Mouse (Mus musculus) left cerebral cortex, adult 9 months (tissue): ENCODE results near the gene Slc9a8.
A peak's percentile ranks its signal among the peaks of the same experiment; 100 is the strongest.

Experiments used
- DNase-seq, 2 experiments: peaks; one replicate each; pipeline ENCODE4 v3.0.0; 2022; ENCODE audit warnings: low spot score in 2 of 2

The Slc9a8 gene

DNA sequence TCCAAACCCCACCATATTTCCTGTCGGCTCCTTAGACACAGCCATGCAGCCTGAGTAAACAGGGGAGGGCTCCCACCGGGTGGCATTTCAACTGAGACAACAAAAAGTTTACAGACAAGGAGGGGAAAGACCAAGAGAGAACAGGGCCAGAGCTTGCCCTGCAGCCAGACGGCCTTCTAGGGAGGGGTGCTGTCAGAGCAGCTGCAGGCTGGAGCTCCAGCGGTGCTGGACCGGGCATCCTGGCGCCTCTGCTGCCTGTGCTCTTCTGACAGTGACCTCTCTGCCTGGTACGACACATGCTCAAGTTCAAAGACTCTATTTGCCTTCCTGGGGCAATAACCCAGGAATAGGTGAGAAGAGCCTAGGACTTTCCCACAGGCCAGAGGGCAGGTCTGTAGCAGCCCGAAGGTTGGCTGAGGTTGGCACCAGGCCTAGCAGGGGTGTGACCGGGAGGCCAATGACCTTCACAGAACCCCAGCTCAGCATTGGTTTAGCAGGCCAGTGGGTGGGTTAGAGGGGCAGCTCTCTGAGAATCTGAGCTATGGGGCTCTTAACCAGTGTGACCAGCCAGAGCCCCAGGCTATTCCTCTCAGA, 5.4 kb upstream of the Slc9a8 start:
- no peak for DNase-seq

DNA sequence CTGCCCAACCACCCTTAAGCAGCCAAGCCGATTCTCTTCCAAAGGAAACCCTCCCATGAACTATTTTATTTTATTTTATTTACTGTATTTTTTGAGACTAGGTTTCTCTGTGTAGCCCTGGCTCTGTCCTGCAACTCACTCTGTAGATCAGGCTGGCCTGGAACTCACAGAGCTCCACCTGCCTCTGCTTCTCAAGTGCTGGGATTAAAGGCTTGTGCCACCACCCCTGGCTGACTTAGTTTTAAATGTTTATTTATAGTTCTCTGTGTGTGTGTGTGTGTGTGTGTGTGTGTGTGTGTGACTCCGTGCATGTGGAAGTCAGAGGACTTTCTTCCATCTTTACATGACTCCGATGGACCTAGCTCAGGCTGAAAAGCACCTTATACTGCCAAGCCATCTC, 4.5 kb upstream of the Slc9a8 start:
- DNase-seq = no peak

DNA sequence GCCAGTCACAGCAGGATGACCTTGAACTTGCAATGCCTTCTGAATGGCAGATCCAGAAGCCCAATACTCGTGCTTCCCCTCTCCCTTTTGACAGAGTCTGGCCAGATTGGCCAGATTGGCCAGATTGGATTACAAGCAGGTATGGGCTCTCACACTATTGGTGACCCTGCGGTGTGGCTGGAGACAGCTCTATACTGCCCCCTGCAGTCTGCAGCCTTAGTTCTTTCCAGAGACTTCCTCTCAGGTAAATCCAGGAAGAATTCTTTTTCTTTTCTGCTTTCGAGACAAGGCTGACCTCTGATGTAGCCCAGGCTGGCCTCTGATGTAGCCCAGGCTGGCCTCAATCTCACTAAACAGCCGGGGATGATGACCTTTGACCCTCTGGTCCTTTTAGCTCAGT, 3.8 kb upstream of the Slc9a8 start:
- DNase-seq = peak in 1 of 2 experiments; percentile 67

DNA sequence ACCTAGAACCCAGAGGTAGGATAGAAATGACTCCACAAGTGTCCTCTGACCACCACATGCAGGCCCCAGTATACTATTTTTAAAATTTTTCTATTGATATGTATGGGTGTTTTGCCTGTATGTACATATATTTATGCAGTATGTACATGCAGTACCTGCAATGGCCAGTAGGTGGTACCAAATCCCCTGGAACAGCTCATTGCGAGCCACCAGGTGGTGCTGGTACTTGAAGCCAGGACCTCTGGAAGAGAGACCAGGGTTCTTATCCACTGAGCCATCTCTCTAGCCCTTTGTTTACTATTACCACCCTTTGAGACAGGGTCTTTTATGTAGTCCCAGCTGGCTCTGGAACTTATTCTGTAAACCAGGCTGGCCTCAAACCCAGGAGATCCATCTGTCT, 2.3 kb upstream of the Slc9a8 start:
- peak in 1 of 2 experiments; percentile 78 for DNase-seq

DNA sequence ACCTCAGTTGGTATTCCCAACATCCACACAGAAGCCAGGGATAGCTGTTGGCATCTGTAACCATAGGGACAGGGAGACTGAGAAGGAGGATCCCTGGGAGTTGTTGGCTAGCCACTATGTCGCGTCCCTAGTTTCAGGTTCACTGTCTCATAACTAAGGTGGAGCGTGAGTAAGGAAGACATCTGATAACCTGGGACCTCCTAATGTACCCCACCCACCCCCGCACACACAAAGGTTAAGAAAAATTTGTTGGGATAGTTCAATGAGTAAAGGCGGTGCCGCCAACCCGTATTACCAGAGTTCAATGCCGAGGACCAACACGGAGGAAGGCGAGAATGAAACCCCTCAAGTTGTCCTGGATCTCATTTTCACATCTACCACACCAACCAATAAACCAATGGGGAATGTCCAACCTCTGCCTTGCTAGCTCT, 686 bp upstream of the Slc9a8 start:
- DNase-seq = peak in 1 of 2 experiments; percentile 25

DNA sequence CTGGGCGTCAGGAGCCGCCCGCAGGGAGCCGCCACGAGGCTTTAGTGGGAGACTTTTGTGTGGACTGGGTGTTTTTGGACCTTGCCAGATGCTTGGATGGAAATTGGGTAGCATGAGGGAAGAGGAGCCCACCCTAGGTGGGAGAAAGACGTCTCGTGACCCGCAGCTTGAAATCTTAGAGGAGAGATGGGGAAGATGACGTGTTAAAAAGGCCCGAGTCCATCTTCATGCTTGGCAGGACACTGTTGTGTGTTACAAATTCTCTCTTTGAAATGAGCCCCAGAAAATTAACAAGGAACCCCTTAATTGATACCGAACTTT, 598 bp downstream of the Slc9a8 start:
- no peak for DNase-seq

DNA sequence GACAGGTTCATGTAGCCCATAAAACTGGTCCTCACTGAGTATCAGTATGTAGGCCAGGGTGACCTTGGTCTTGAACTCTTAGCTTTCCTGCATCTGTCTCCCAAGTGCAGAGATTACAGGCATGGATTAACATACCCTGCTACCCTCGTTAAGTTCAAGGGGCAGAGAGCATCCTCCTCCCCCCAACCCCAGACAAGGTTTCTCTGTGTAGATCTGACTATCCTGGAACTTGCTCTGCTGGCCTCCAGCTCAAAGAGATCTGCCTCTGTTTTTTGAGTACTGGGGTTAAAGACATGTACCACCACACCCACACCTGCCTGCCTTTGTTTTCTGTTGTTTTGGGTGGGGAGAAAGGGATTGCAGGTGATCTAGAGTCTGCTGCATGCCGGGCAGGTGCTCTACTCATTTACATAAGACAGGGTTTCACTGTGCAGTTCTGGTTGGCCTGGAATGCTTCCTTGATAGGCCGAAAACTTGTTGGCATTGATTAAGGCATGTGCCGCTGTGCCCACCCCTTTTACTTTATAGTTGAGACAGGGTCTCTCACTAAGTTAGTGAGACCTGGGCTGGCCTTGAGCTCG, 1.6 kb downstream of the Slc9a8 start:
- no peak for DNase-seq

DNA sequence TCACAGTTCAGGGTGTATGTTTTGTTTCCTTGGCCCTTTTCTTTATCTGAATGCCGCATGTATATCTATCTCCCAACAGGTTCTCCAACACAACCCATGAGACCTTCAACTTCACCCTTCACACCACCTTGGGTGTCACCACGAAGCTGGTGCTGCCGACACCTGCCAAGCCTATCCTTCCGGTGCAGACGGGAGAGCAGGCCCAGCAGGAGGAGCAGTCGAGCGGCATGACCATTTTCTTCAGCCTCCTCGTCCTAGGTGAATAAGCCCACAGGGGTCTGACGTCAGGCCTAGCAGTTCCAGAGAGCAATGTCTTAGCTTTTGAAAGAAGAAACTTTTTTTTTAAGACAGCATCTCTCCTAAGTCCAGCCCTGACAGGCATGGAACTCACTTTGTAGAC, 2.5 kb downstream of the Slc9a8 start:
- DNase-seq = no peak

DNA sequence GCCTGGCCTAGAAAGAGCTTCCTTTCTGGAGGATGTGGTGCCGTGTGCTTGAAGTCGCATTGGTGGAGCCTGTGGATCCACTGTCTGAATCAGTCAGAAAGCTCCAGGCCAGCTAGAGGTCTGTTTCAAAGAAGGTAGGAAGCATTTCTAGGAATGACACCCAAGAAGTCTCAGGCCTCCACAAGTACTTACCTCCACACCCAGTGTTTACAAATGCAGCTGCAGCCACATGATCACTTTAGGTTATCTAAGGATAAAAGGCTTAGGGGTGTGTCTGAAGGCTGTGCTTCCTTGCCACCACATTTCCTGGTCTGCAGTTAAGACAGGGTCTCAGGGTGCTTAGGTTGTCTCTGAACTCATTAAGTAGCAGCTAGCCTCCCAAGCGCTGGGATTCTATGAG, 3.0 kb downstream of the Slc9a8 start:
- no peak for DNase-seq

DNA sequence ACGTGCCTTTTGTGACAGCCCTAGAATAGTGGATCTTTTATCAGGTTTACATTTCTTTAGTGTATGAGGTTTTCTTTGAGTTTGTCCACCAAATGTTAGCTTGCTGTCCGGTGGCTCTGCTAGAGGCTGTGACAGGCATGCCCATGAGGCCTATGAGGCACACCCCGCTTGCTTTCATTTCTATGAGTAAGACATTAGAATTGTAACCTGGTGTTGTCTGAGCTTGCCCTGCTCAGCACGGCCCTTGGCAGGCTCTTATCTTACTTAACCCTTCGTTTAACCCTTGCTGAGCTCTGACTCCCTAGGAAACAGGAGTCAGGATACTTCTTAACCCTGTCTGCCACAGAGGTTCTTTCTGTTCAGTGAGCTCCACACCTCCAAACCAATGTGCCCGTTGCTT, 3.9 kb downstream of the Slc9a8 start:
- DNase-seq = no peak

DNA sequence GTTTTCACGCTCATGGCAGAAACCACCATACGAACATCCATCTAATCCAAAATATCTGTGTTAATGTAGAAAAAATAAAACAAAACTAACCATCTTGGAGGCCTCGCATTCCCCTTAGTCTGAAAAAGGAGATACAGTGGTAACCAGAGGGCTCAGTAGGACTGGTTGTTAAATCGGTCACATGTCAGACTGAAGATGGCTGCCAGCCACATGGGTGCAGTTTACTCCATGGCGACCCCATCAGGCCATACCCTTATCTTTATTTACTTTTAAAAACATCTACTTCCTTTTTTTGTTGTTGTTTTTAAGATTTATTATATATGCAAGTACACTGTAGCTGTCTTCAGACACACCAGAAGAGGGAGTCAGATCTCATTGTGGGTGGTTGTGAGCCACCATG, 8.1 kb downstream of the Slc9a8 start:
- no peak for DNase-seq

DNA sequence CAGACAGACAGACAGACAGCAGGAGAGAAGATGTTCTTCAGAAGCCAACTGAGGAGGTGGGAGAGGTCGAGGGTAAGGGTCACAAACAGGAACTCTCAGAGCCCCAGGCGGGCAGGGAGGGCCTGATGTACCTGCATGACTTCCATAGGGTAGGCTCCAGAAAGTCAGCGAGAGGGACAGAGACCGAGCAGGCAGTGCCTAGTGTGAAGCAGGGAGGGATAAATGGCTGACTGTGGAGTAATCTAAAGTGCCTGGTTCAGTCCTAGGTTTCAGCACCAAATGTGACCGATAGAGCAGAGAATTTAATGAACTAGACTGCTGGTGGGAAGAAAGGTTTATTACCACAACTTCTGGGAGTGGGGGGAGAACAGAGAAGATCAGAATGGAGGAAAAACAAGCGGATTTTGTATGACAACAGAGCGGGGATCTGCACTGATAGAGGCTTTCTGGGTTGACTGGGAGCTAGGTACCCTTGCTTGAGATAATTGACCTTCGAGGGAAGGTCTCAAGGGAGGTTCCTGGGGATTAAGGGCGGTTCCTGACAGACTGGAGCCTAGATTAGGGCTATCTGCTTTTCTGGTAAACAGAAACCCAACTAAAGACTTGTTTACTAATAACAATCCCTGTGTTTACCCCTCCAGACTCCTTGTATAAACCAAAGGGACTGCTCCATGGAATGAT, 9.4 kb downstream of the Slc9a8 start:
- no peak for DNase-seq

DNA sequence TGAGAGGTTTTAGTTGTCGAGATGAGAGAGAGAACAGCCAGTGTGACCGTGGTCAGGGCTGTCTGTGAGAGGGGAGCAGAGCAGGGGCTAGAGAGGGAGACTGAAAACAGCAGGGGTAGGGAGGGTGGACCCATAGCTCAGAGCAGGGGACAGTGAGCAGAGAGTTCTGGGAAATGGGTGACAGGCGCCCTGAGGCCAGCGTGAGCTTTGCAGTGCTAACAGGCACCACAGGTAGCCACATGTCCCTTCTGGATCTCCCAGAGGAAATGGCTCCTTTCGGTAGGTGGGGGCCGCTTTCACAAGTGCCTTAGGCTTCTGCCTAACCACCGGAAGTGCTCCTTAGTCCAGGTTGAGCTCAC, 9.9 kb downstream of the Slc9a8 start:
- no peak for DNase-seq

DNA sequence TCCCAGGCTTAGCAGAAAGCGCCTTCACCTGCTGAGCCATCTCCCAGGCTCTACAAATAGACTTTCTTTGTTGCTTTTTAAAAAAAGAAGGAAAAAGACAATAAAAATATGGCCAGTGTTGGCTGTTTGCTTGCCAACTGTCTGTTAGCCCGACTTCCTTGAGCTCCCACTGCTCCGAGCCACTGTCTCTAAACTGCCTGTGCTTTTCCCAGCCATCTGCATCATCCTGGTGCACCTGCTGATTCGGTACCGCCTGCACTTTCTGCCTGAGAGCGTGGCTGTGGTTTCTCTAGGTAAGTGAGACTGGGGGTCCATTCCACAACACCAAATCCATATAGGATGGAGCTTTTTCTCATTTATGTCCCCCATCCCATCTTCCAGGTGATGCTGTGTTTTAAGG, 13.1 kb downstream of the Slc9a8 start:
- no peak for DNase-seq

DNA sequence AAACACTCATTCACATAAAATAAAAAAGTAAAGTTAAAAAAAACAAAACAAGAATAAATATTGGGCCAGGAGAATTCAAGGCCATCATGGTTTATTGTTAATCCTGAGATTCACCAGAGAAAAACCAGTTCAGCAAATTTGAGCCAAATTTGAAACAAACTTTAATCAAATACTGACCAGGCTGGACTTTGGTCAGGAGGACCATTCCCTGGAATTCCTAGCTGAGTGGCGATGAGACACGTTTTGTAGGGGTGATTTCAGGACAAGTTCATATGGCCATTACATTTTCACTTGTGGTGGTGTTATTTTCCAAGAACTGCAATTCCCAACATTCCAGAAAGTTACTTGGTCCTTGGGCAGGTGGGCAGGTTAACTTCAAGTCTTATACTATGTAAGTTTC, 14.1 kb downstream of the Slc9a8 start:
- DNase-seq = no peak

DNA sequence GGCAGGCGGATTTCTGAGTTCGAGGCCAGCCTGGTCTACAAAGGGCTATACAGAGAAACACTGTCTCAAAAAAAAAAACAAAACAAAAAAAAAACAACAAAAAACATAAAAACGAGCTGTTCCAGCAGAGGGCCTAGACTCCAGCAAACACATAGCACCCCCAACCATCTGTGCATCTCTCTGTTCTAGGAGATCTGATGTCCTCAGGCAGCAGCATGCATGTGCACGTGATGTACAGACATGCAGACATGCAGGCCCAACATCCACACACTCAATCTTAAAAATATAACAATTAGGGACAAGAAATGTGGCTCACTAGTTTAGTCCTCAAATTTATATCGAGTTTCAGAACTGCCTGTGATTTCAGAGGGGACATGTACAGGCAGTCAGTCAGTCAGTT, 14.9 kb downstream of the Slc9a8 start:
- DNase-seq = no peak

DNA sequence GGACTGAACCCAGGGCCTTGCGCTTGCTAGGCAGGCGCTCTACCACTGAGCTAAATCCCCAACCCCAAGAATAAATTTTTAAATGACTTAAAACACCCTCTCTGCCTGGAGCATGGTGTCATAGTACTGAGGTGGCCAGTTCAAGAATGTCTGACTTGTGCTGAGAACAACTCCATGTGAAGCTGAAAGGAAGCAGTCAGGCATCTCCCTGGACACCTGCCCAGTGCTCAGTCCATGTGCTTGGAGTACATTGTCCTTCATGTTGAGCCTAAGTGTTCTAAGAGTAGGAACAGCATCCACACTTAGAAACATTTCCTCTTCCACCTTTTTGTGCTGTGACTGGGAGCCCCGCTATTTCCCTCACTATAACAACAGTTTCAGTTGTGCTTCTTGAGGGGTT, 17.9 kb downstream of the Slc9a8 start:
- no peak for DNase-seq

DNA sequence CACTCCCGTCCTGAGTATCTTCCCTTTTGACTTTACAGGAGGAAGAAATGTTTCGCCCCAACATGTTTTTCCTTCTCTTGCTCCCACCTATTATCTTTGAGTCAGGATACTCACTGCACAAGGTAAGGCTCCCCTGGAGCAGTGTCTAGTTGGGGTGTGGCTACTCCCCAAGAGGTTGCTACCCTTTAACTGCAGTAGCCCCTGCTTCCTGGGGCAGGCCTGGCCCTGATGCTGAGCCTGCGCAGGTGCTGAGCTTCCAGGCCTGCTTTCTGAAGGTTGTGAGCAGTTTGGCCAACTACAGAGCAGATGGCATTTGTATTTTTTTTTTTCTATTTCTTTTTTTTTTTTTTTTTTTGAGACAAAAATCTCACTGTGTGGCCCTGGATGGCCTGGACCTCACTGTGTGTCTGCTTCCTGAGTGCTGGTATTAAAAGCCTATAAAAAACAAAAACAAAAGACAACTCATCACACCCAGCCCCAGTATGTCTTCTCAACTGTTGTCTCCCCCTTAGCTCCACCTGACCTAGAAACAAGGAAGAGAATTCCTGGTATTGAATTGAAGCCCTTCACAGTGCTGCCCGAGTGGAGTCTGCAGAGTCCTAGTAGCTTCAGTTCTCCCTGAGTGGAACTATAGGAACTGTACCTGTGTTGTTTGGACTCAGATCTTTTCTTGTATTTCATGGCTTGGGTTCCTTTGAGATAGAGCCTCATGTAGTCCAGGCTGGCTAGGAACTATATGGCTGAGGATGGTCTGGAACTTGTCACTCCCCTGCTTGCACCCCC, 22.1 kb downstream of the Slc9a8 start:
- DNase-seq = no peak

DNA sequence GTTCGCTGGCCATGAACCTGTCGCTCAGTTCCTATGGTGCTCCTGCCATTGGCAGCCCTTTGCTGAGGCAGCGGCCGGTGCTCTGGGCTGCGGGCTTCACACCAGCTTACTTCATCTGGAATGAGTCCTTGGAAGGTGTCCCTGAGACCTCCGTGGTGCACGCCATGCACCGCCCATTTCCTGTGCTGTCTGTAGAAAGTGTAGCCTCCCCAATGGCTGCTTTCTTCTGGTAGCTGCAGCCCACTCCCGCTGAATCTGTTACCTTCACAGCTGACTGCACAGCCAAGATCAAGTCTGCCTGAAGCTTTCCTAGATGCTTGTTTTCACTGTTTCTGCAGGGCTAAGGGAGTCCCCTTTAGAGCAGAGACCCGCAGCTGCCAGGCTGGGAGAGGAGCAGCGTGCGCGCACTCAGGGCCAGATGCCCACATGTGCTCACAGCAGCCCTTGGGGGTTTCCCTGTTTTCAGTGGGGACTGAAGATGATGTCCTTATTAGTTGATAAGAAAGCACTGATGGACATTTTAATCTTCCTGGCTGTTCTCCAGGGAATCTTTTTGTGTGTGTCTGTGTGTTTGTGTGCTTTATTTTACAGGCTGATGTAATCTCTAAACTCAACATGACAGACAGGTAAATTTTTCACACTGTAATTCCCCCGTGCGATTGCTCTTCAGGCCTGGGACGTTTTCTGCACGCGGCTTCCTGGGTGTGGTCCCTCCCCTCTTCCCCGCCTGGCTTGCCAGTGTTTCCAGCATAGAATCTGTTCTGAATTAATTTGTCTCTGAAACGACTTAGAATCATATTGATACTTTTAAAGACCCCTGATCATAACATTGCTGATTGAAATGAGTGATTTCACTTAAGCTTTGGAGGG, 24.6 kb downstream of the Slc9a8 start:
- no peak for DNase-seq

DNA sequence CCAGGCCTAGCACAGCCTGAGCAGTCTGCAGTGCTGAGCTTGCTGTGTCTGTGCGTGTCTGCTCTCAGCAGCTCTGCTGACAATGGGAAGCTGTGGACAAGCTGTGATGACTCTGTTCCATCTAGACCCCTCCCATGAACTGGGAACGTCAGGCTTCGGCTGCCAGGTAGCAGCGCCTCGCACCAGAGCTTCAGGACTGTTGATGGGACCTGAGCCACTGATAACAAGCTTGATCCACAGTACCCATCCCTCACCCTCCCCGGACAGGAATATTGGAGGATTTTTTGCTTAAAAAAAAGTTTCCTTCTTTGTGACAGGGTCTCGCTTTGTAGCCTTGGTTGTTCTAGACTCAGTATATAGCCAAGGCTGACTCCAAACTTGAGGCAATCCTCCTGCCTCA, 25.7 kb downstream of the Slc9a8 start:
- DNase-seq = no peak

DNA sequence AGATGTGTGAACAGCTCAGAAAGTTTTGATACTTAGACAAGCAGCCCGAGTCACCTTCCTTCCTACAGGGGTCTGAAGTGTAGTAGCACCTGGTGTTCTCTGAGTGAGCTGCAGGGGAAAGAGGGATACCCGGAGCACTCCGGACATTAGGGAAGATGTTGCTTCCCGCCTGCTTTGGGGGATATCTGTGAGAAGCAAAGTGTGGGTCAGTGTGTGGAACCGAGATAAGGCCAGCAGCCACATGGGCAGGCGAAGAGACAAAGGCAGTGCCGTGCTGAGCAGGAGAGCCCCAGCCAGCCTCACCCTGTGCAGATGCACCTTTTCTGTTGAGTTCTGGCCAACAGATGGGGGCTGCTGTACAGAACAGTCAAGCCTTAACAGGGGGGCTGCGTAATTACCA, 26.1 kb downstream of the Slc9a8 start:
- no peak for DNase-seq
